Mouse (Mus musculus): Measurements from ENCODE around the gene Dmxl2.

The Dmxl2 gene

GRCm38 (mm10) chr9:54335582-54335981 is 165.8 kb downstream of the Dmxl2 start:
- ATAC-seq (ENCODE audit: insufficient number of reproducible peaks, low FRiP score, low TSS enrichment), result no peak

- no peak for ATAC-seq (ENCODE audit: insufficient number of reproducible peaks, low FRiP score, low TSS enrichment)
These were observed 172.2 kb downstream of the Dmxl2 start for GRCm38 (mm10) chr9:54329201-54329600.

- ATAC-seq (ENCODE audit: insufficient number of reproducible peaks, low FRiP score, low TSS enrichment), result no peak
These were observed 178.0 kb downstream of the Dmxl2 start for GRCm38 (mm10) chr9:54323456-54323855.

GRCm38 (mm10) chr9:54316363-54316762 is 185.1 kb downstream of the Dmxl2 start:
- ATAC-seq (ENCODE audit: insufficient number of reproducible peaks, low FRiP score, low TSS enrichment), result no peak

All from cerebellum, adult (tissue).